Mouse (Mus musculus): ENCODE measurements at regions not wholly inside any gene's neighbourhood (a gene's known extent, or its start where the extent isn't known, plus 50 kb on each side); places are given as distances from the start of the nearest gene placed in this dataset.
A peak's percentile ranks its signal among the peaks of the same experiment; 100 is the strongest.

GRCm38 (mm10) chrX:70871209-70871608, 178.8 kb upstream of the Mamld1 start:
- no peak for DNase-seq

- peak in 1 of 2 experiments; percentile 5 for DNase-seq
These were observed 168.7 kb upstream of the Mamld1 start for GRCm38 (mm10) chrX:70881326-70881725.

GRCm38 (mm10) chrX:70883461-70883860, 166.6 kb upstream of the Mamld1 start:
- DNase-seq = no peak

GRCm38 (mm10) chrX:70894517-70894916, 155.5 kb upstream of the Mamld1 start:
- no peak for DNase-seq

- DNase-seq = no peak
These were observed 154.5 kb upstream of the Mamld1 start for GRCm38 (mm10) chrX:70895554-70895953.

- DNase-seq = peak in 1 of 2 experiments; percentile 16
These were observed 152.8 kb upstream of the Mamld1 start for GRCm38 (mm10) chrX:70897110-70897721.

- DNase-seq = peak in 1 of 2 experiments; percentile 1
These were observed 151.2 kb upstream of the Mamld1 start for GRCm38 (mm10) chrX:70898836-70899235.

- peak; percentile 45 to 53 for DNase-seq
These were observed 150.2 kb upstream of the Mamld1 start for GRCm38 (mm10) chrX:70899720-70900479.

GRCm38 (mm10) chrX:70925646-70926045, 124.4 kb upstream of the Mamld1 start:
- no peak for DNase-seq

- no peak for DNase-seq
These were observed 118.1 kb upstream of the Mamld1 start for GRCm38 (mm10) chrX:70931944-70932343.

GRCm38 (mm10) chrX:70945382-70945781, 104.7 kb upstream of the Mamld1 start:
- DNase-seq = no peak

GRCm38 (mm10) chrX:70946052-70946451, 104.0 kb upstream of the Mamld1 start:
- DNase-seq = peak; percentile 7 to 12

- DNase-seq = no peak
These were observed 100.8 kb upstream of the Mamld1 start for GRCm38 (mm10) chrX:70949232-70949631.

GRCm38 (mm10) chrX:70953022-70953421, 97.0 kb upstream of the Mamld1 start:
- DNase-seq = no peak

Data from cerebellum, postnatal 10 days (tissue).